ENCODE assay signal across 9 mouse cellular contexts in genomic region chr2:59440481-59440880, GRCm38 (mm10). TPM values are rescaled to one million over a fixed set of nuclear protein-coding genes. Genes with fewer than 3 reads are reported as not detected.
A peak's percentile ranks its signal among the peaks of the same experiment; 100 is the strongest.
DNase-seq lines count a peak whose midpoint lies in the region; ATAC-seq and TF ChIP-seq lines count a peak whose summit lies in the region.
"Had no signal": no experiment of that assay in that cellular context is flagged by ENCODE, and none has a peak within 500 bp of the region (broad histone marks: within the 10 kb centered on the region; RNA-seq: fewer than 3 reads in every experiment).

No protein-coding gene starts in this region.

- no peak overlapping the region for H3K4me2 ChIP-seq in midbrain, embryonic 14.5 days (ENCODE audit: low read length)
- no peak overlapping the region for H3K4me2 ChIP-seq in midbrain, embryonic 11.5 days
- no peak overlapping the region for H3K4me2 ChIP-seq in heart, postnatal 0 days (ENCODE audit: low read depth, low read length)
- no peak overlapping the region for H3K4me2 ChIP-seq in liver, postnatal 0 days (ENCODE audit: low read depth, low read length)
- H3K4me2 ChIP-seq: midbrain, embryonic 12.5 days had no signal

- DNase-seq in midbrain, embryonic 14.5 days, result peak; percentile 58
- DNase-seq in midbrain, embryonic 11.5 days (ENCODE audit: low spot score, missing footprints), result no peak
- peak; percentile 73 for DNase-seq in R1 (ENCODE audit: low read depth, low spot score)
- peak; percentile 65 for DNase-seq in cerebellum, adult 11 months
- DNase-seq in heart, postnatal 0 days (ENCODE audit: low spot score), result no peak
- peak; percentile 69 for DNase-seq in liver, postnatal 0 days
- DNase-seq in spleen, adult 12 weeks (ENCODE audit: low spot score), result peak; percentile 4

- H3K9ac ChIP-seq in midbrain, embryonic 14.5 days (replicated peaks; ENCODE audit: low read length), result no peak overlapping the region
- no peak overlapping the region for H3K9ac ChIP-seq in midbrain, embryonic 11.5 days (ENCODE audit: low read length)
- no peak overlapping the region for H3K9ac ChIP-seq in heart, postnatal 0 days (replicated peaks; ENCODE audit: low read depth, low read length)
- no peak overlapping the region for H3K9ac ChIP-seq in liver, postnatal 0 days (replicated peaks)
- H3K9ac ChIP-seq: midbrain, embryonic 12.5 days had no signal

- TF ChIP-seq EP300 in heart, postnatal 0 days (IDR thresholded peaks at IDR 0.05; ENCODE audit: low read depth), result no peak
- no peak for TF ChIP-seq EP300 in liver, postnatal 0 days (IDR thresholded peaks at IDR 0.05; ENCODE audit: low read depth)

- H3K36me3 ChIP-seq in midbrain, embryonic 14.5 days (ENCODE audit: control insufficient read depth, insufficient read depth, low read length), result no peaks in the 10 kb centered on the region
- H3K36me3 ChIP-seq in midbrain, embryonic 11.5 days (ENCODE audit: control insufficient read depth, insufficient read depth, low read length), result no peaks in the 10 kb centered on the region
- no peaks in the 10 kb centered on the region for H3K36me3 ChIP-seq in heart, postnatal 0 days (replicated peaks; ENCODE audit: control insufficient read depth, insufficient read depth, low read length)
- H3K36me3 ChIP-seq in liver, postnatal 0 days (replicated peaks; ENCODE audit: insufficient read depth, low read length), result no peaks in the 10 kb centered on the region
- H3K36me3 ChIP-seq: midbrain, embryonic 12.5 days had no signal

- H3K27me3 ChIP-seq in midbrain, embryonic 14.5 days (ENCODE audit: control insufficient read depth, insufficient read depth, low read length), result no peaks in the 10 kb centered on the region
- no peaks in the 10 kb centered on the region for H3K27me3 ChIP-seq in midbrain, embryonic 11.5 days (ENCODE audit: control insufficient read depth, insufficient read depth, low read length)
- no peaks in the 10 kb centered on the region for H3K27me3 ChIP-seq in heart, postnatal 0 days (ENCODE audit: control insufficient read depth, insufficient read depth, low read length)
- no peaks in the 10 kb centered on the region for H3K27me3 ChIP-seq in liver, postnatal 0 days (ENCODE audit: insufficient read depth, low read length)

- no peaks in the 10 kb centered on the region for H3K9me3 ChIP-seq in midbrain, embryonic 14.5 days (ENCODE audit: control insufficient read depth, low read length)
- H3K9me3 ChIP-seq in midbrain, embryonic 11.5 days (ENCODE audit: control insufficient read depth, low read length), result no peaks in the 10 kb centered on the region
- no peaks in the 10 kb centered on the region for H3K9me3 ChIP-seq in heart, postnatal 0 days (replicated peaks; ENCODE audit: control insufficient read depth, low read length)
- H3K9me3 ChIP-seq in liver, postnatal 0 days (ENCODE audit: low read length), result no peaks in the 10 kb centered on the region
- H3K9me3 ChIP-seq: midbrain, embryonic 12.5 days had no signal

- TF ChIP-seq CTCF in heart, postnatal 0 days (IDR thresholded peaks at IDR 0.05; ENCODE audit: low read depth), result peak; percentile 67
- TF ChIP-seq CTCF in liver, postnatal 0 days (IDR thresholded peaks at IDR 0.05; ENCODE audit: low read depth), result peak; percentile 82

- no peak for ATAC-seq in midbrain, embryonic 14.5 days (ENCODE audit: low FRiP score, low TSS enrichment)
- no peak for ATAC-seq in midbrain, embryonic 11.5 days (ENCODE audit: low FRiP score)
- ATAC-seq in heart, postnatal 0 days (ENCODE audit: insufficient read depth, low read depth), result 0 out of 2 replicates have a peak, but pooled peaks have one; percentile 43
- peak; percentile 62 for ATAC-seq in liver, postnatal 0 days

- no peaks in the 10 kb centered on the region for H3K4me1 ChIP-seq in midbrain, embryonic 14.5 days (ENCODE audit: control insufficient read depth, insufficient read depth, low read length)
- no peaks in the 10 kb centered on the region for H3K4me1 ChIP-seq in midbrain, embryonic 11.5 days (ENCODE audit: control insufficient read depth, insufficient read depth, low read length)
- peaks cover 8% of the 10 kb centered on the region for H3K4me1 ChIP-seq in heart, postnatal 0 days (ENCODE audit: control insufficient read depth, insufficient read depth)
- H3K4me1 ChIP-seq in liver, postnatal 0 days (ENCODE audit: insufficient read depth), result peaks cover 3% of the 10 kb centered on the region; the same call in 1 of the 2 replicates
- H3K4me1 ChIP-seq: midbrain, embryonic 12.5 days had no signal

- 37% methylated on average over 5 of the region's 5 CpGs for WGBS in midbrain, embryonic 14.5 days
- 41% methylated on average over 5 of the region's 5 CpGs for WGBS in midbrain, embryonic 11.5 days
- WGBS in heart, postnatal 0 days, result 30% methylated on average over 5 of the region's 5 CpGs
- 23% methylated on average over 5 of the region's 5 CpGs for WGBS in liver, postnatal 0 days (ENCODE audit: insufficient replicate concordance)

- no peak overlapping the region for H3K4me3 ChIP-seq in midbrain, embryonic 14.5 days (replicated peaks; ENCODE audit: low read depth, low read length)
- H3K4me3 ChIP-seq in midbrain, embryonic 11.5 days (ENCODE audit: low read depth, low read length), result no peak overlapping the region
- H3K4me3 ChIP-seq in heart, postnatal 0 days (ENCODE audit: low read depth, low read length), result no peak overlapping the region
- no peak overlapping the region for H3K4me3 ChIP-seq in liver, postnatal 0 days (ENCODE audit: low read depth, low read length)
- H3K4me3 ChIP-seq: midbrain, embryonic 12.5 days had no signal

- no peak overlapping the region for H3K27ac ChIP-seq in midbrain, embryonic 14.5 days (replicated peaks; ENCODE audit: low read depth, low read length)
- no peak overlapping the region for H3K27ac ChIP-seq in midbrain, embryonic 11.5 days (ENCODE audit: low read depth, low read length)
- H3K27ac ChIP-seq in heart, postnatal 0 days (ENCODE audit: low read depth), result no peak overlapping the region
- no peak overlapping the region for H3K27ac ChIP-seq in liver, postnatal 0 days (ENCODE audit: low read depth)
- H3K27ac ChIP-seq: midbrain, embryonic 12.5 days had no signal

RNA-seq across cellular contexts. Expression of gene Dapl1, which starts 44.0 kb away (rescaled TPM):
- 0.42 and 0.96 TPM in 2 replicates for polyA plus RNA-seq in midbrain, embryonic 14.5 days (2014; fragmentation: Nextera tagmentation; extraction: Ambion mirVana)
- 0.42 TPM in 1 of 2 replicates, not detected in the other for polyA plus RNA-seq in midbrain, embryonic 11.5 days (2014; fragmentation: Nextera tagmentation; extraction: Ambion mirVana)
- total RNA-seq in heart, postnatal 0 days (2014; rRNA removed; ENCODE audit: low replicate concordance), result not detected in 2 replicates
- polyA plus RNA-seq in heart, postnatal 0 days (2015; fragmentation: Nextera tagmentation; extraction: Ambion mirVana), result 1.2 and 1.9 TPM in 2 replicates
- not detected in 2 replicates for polyA plus RNA-seq in liver, postnatal 0 days (2015; fragmentation: Nextera tagmentation; extraction: Ambion mirVana)
- total RNA-seq: gastrocnemius, adult 8-10 months had no signal

Comparison
In these comparisons a context has a peak if more than half of its experiments do, and no peak if none do; other contexts are left out.
1. DNase-seq: peak in midbrain, embryonic 14.5 days (single experiment), R1 (single experiment), cerebellum, adult 11 months (single experiment), liver, postnatal 0 days (single experiment) and spleen, adult 12 weeks (single experiment); none in midbrain, embryonic 11.5 days (single experiment) and heart, postnatal 0 days (single experiment).
2. ATAC-seq: peak in heart, postnatal 0 days (single experiment) and liver, postnatal 0 days (single experiment); none in midbrain, embryonic 14.5 days (single experiment) and midbrain, embryonic 11.5 days (single experiment).